Mouse (Mus musculus) liver, adult 2 months (tissue): ENCODE data around the gene Nyap1. TPM values are rescaled to one million over a fixed set of nuclear protein-coding genes. Genes with fewer than 3 reads are reported as not detected.

Experiments used
- DNase-seq: peaks from one replicate; pipeline ENCODE4 v3.0.0-alpha.2; 2011; ENCODE audit warnings: low read depth, low spot score; ENCODE audit errors: extremely low read depth
- H3K27ac ChIP-seq: fragments of 200-500 bp; replicated peaks from 2 replicates; pipeline ENCODE4 v1.5.1; 2012; ENCODE audit warnings: low read depth, mild to moderate bottlenecking, control low read depth, inconsistent platforms, low read length; ENCODE audit not compliant: insufficient read depth
- H3K27me3 ChIP-seq: fragments of 200-500 bp; 2 replicates; pipeline ENCODE4 v1.6.1; 2012; ENCODE audit warnings: mild to moderate bottlenecking, moderate library complexity, low read length, inconsistent platforms; ENCODE audit not compliant: control insufficient read depth, insufficient read depth
- H3K36me3 ChIP-seq: fragments of 200-500 bp; 2 replicates; pipeline ENCODE4 v1.6.1; 2012; ENCODE audit warnings: low read length, inconsistent platforms; ENCODE audit not compliant: control insufficient read depth, insufficient read depth
- H3K4me1 ChIP-seq: fragments of 200-500 bp; 2 replicates; pipeline ENCODE4 v1.6.1; 2011; ENCODE audit warnings: low read length; ENCODE audit not compliant: control insufficient read depth, insufficient read depth
- H3K4me3 ChIP-seq: fragments of 200-500 bp; 2 replicates; pipeline ENCODE4 v1.5.1; 2011; ENCODE audit warnings: low read depth, mild to moderate bottlenecking, control low read depth, low read length, moderate library complexity; ENCODE audit not compliant: insufficient read depth
- H3K79me2 ChIP-seq: fragments of 200-500 bp; 2 replicates; pipeline ENCODE4 v1.6.1; 2012; ENCODE audit warnings: inconsistent platforms, mild to moderate bottlenecking, low read length, moderate library complexity; ENCODE audit not compliant: control insufficient read depth, insufficient read depth
- H3K9ac ChIP-seq: fragments of 200-500 bp; 2 replicates; pipeline ENCODE4 v1.6.1; 2012; ENCODE audit warnings: low read depth, mild to moderate bottlenecking, control low read depth, inconsistent platforms, low read length
- CTCF ChIP-seq: fragments of 200-500 bp; IDR thresholded peaks from 2 replicates; pipeline ENCODE4 v1.5.1; 2011; ENCODE audit warnings: low read depth, low read length, control low read depth
- POLR2A ChIP-seq: fragments of 200-500 bp; IDR thresholded peaks from 2 replicates; pipeline ENCODE4 v1.6.1; 2011; ENCODE audit warnings: low read length, control low read depth; ENCODE audit not compliant: insufficient read depth; ENCODE audit errors: extremely low read depth
- WGBS: fragments of 180-500 bp; shearing (Covaris S2); methylation state at CpG from one replicate; pipeline ENCODE4 v1.1.7; 2018; 5-methylcytosine and 5-hydroxymethylcytosine counted together
- polyA plus RNA-seq: library from polyadenylated mRNA; depleted of rRNA; stranded (reverse); fragments of >200 nt; gene quantifications from 2 replicates; pipeline ENCODE4 v1.2.3, GENCODE M21; 2012
- total RNA-seq: library from RNA; depleted of rRNA; stranded (reverse); fragments of >200 nt; gene quantifications from 2 replicates; pipeline ENCODE4 v1.2.3, GENCODE M21; 2014

Gene Nyap1
- total and polyA plus RNA-seq, 2 experiments: 0.18 to 0.28 TPM

GRCm38 (mm10) chr5:137772755-137773154 is 31.3 kb upstream of the Nyap1 start:
- H3K9ac ChIP-seq: no peak overlapping the region
- no peak for DNase-seq
- no peak overlapping the region for H3K27ac ChIP-seq
- H3K4me3 ChIP-seq: no peak overlapping the region
- H3K27me3 ChIP-seq: no peaks in the 10 kb centered on the region
- no peaks in the 10 kb centered on the region for H3K4me1 ChIP-seq
- no peaks in the 10 kb centered on the region for H3K79me2 ChIP-seq
- no peak for TF ChIP-seq POLR2A
- no peak for TF ChIP-seq CTCF
- no peaks in the 10 kb centered on the region for H3K36me3 ChIP-seq

GRCm38 (mm10) chr5:137770709-137771108 is 29.3 kb upstream of the Nyap1 start:
- Histone ChIP-seq H3K4me3 (no peak overlapping the region), H3K79me2 (no peaks in the 10 kb centered on the region), H3K9ac (no peak overlapping the region), H3K27me3 (no peaks in the 10 kb centered on the region), H3K4me1 (no peaks in the 10 kb centered on the region), H3K27ac (no peak overlapping the region), H3K36me3 (no peaks in the 10 kb centered on the region)
- peak; percentile 36 for DNase-seq
- 41% methylated on average over 2 of the region's 2 CpGs for WGBS
- TF ChIP-seq POLR2A (no peak), CTCF (peak; percentile 21; the same call in 1 of the 2 replicates)

- H3K9ac ChIP-seq: no peak overlapping the region
- H3K36me3 ChIP-seq: no peaks in the 10 kb centered on the region
- no peaks in the 10 kb centered on the region for H3K79me2 ChIP-seq
- H3K27me3 ChIP-seq: no peaks in the 10 kb centered on the region
- no peaks in the 10 kb centered on the region for H3K4me1 ChIP-seq
- TF ChIP-seq CTCF (no peak), POLR2A (no peak)
- H3K4me3 ChIP-seq: no peak overlapping the region
- WGBS: 86% methylated on average over 1 of the region's 1 CpGs
- no peak overlapping the region for H3K27ac ChIP-seq
- DNase-seq: no peak
These were observed 27.1 kb upstream of the Nyap1 start for GRCm38 (mm10) chr5:137768475-137768874.

- WGBS: 63% methylated on average over 3 of the region's 3 CpGs
- H3K4me1 ChIP-seq: no peaks in the 10 kb centered on the region
These were observed 24.9 kb upstream of the Nyap1 start for GRCm38 (mm10) chr5:137766270-137766669.

GRCm38 (mm10) chr5:137764609-137765340 is 23.4 kb upstream of the Nyap1 start:
- no peaks in the 10 kb centered on the region for H3K79me2 ChIP-seq
- no peaks in the 10 kb centered on the region for H3K36me3 ChIP-seq
- H3K27ac ChIP-seq: no peak overlapping the region
- no peaks in the 10 kb centered on the region; the same call in 1 of the 2 replicates for H3K4me1 ChIP-seq
- no peak overlapping the region for H3K4me3 ChIP-seq
- TF ChIP-seq POLR2A (no peak), CTCF (no peak)
- no peaks in the 10 kb centered on the region for H3K27me3 ChIP-seq
- DNase-seq: no peak
- WGBS: 71% methylated on average over 9 of the region's 9 CpGs
- no peak overlapping the region for H3K9ac ChIP-seq

More at GRCm38 (mm10) chr5:137766270-137766669, 24.9 kb upstream of the Nyap1 start:
- H3K27ac ChIP-seq: no peak overlapping the region
- no peaks in the 10 kb centered on the region for H3K27me3 ChIP-seq
- H3K9ac ChIP-seq: no peak overlapping the region
- no peak overlapping the region for H3K4me3 ChIP-seq
- no peaks in the 10 kb centered on the region for H3K79me2 ChIP-seq
- H3K36me3 ChIP-seq: no peaks in the 10 kb centered on the region
- DNase-seq: no peak
- TF ChIP-seq POLR2A: no peak
- TF ChIP-seq CTCF: peak; percentile 11; the same call in 1 of the 2 replicates

GRCm38 (mm10) chr5:137759971-137760412 is 18.6 kb upstream of the Nyap1 start:
- Histone ChIP-seq H3K27me3 (no peaks in the 10 kb centered on the region), H3K4me3 (no peak overlapping the region), H3K9ac (no peak overlapping the region), H3K27ac (no peak overlapping the region), H3K79me2 (no peaks in the 10 kb centered on the region), H3K4me1 (peaks cover 2% of the 10 kb centered on the region), H3K36me3 (no peaks in the 10 kb centered on the region)
- WGBS: 44% methylated on average over 4 of the region's 4 CpGs
- TF ChIP-seq POLR2A: no peak
- TF ChIP-seq CTCF: peak; percentile 91
- peak; percentile 61 for DNase-seq
